Mouse (Mus musculus): ENCODE data around the gene Agk.

The Agk gene

DNA sequence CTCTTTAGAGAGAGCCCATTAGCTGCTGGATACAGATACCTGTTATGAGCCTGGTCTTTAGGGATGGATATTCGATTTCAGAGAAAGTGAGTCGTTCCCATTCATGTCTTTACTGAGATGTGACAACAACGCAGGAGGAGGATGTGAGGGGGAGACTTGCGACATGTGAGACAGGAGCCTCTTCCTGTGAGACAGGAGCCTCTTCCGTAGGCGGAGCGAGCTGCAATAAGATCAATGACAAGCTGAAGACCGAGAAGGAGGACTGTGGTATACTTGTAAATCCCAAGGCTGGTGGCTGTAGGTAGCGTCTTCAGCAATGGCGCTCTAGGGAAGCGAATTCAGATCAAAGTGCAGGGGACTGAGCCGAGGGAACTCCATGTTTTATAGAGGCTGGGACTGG lies 114.8 kb downstream of the Agk start:
- no peak for DNase-seq (ENCODE audit: extremely low read depth, insufficient read length, low spot score)

DNA sequence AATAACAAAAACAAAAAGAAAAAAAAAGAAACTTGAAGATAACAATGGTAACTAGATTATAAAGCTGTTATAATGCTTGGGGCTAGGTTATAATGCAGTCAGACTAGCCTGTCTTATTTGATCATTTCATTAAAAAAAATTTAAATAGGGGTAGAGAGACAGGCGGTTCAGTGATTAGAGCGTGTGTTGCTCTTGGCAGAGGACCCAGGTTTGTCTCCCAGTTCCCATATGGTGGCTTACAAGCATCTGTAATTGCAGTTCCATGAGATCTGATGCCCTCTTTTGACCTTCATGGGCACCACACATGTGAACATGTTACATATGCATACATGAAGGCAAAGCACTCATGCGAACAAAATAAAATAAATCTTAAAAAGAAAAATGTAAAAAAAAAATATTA lies 116.3 kb downstream of the Agk start:
- no peak for DNase-seq (ENCODE audit: extremely low read depth, insufficient read length, low spot score)

DNA sequence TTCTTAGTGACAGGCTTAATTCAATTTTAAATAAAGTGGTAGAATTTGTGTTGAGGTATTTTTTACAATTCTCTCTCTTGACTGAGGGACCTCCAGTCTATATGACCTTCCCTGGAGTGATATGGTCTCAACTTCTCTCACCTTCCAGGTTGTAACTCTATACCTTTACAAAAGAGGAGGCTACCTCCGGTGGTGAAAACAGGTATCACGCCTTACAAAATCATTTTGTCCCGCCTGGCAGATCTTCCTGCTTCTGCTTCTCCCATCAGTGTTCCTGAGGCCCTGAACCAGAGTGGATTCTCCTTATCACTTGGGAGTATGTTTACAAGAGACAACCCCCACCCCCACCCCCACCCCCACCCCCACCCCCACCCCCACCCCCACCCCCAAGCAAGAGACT lies 116.8 kb downstream of the Agk start:
- DNase-seq (ENCODE audit: extremely low read depth, insufficient read length, low spot score): no peak

DNA sequence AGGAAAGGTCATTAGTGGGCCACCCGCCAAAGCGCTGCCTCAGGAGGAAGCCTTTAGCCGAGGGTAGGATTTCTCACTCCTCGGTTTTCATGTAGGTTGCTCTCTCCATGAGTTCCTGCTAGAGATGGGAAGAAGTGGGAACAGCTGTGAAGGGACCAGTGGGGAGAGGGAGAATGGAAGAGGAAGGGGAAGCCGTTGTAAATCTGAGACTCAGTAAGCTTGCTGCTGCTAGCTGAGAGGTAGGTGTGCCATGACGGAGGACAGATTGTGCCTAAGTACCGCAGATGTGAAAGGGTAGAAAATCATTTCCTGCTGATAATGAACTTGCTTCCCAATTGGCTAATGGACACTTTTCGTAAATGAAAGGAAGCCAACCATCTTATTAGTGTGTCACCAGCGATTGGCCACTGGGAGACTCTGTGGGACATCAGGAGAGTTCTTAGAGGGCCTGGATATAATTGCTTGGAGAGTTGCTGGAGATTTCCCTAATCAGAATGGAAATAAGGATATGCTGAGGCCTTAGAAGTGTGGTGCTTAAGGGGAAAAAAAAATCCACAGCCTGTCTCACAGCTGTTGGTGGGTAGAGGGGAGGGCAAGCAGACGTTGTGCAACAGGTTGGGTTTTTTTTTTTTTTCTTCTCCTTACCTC lies 118.4 kb downstream of the Agk start:
- DNase-seq (ENCODE audit: extremely low read depth, insufficient read length, low spot score): no peak
